Mouse (Mus musculus) thymus, adult 2 months (tissue): ENCODE results near the gene Snx9.

Experiments
- CTCF ChIP-seq: fragments of 200-500 bp; IDR thresholded peaks from 2 replicates; pipeline ENCODE4 v1.5.1; 2012; ENCODE audit warnings: mild to moderate bottlenecking, control low read depth, low read length, moderate library complexity, borderline replicate concordance; ENCODE audit not compliant: control insufficient read depth, poor library complexity, insufficient read depth; ENCODE audit errors: extremely low read depth
- POLR2A ChIP-seq: fragments of 200-500 bp; IDR thresholded peaks from 2 replicates; pipeline ENCODE4 v1.6.1; 2012; ENCODE audit warnings: mild to moderate bottlenecking, low read length, control low read depth, moderate library complexity; ENCODE audit not compliant: control insufficient read depth, poor library complexity, insufficient read depth; ENCODE audit errors: extremely low read depth

GRCm38 (mm10) chr17:5823032-5823431, 18.1 kb upstream of the Snx9 start:
- TF ChIP-seq POLR2A (no peak), CTCF (no peak)
